Mouse (Mus musculus) T-helper 17 cell (primary cell): ENCODE data around the gene St3gal5.

Experiments used
- in situ Hi-C, 2 experiments: fragments of 300-600 bp; cut with MboI, MseI; formaldehyde crosslinking; loops; 1 replicate in 1 of 2; 2 replicates in 1 of 2; pipeline ENCODE4 v1.15.1; 2025; ENCODE audit warnings: high pct_unique_total_duplicates in 2 of 2

The St3gal5 gene

DNA sequence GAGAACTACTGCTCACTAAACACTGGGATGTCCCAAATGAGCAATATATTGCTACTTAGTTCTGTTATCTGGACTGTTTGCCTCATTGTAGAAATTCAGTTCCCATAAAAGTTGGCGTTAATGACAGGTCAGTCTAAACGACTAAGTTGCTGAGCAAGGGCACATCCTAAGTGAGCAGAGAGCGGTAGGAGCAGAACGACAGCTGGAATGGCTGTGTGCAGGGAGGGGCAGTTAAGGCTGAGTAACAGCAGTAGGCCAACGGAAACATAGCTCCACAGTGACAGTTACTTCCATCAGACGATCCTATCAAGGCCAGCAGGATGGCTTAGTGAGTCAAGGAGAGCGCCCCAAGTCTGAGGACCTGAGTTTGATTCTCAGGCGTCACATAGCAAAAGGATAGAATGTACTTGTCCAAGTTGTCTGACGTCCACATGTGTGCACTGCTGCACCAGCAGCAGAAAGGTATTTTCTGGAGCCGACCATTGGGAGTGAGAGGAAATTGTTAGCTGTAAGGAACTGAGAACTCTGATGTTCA lies 62.5 kb downstream of the St3gal5 start:
- in situ Hi-C loops, result loop anchor here (10.0 kb wide), 2 partner anchors 165 to 185 kb away; no protein-coding TSS in a partner anchor

DNA sequence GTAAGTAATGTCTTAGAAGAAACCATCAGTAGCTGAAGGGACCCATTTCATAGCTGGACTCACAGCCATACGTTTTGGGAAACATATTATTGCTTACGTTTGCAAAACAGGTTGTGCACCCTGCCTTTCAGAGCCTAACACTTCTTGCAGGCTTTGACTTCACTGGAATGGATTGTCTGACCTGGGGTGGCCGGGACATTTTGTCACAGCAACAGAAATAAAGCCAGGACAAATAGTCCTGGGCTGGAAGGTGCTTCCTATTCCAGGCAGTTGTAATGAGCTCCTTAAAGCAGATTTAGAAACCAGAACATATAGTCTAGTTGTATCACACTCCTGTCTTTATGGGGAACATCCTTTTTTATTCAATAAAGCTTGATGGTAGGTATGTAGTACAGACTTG lies 63.6 kb downstream of the St3gal5 start:
- in situ Hi-C loops, result loop anchor here (10.0 kb wide), 2 partner anchors 166 to 186 kb away; no protein-coding TSS in a partner anchor

DNA sequence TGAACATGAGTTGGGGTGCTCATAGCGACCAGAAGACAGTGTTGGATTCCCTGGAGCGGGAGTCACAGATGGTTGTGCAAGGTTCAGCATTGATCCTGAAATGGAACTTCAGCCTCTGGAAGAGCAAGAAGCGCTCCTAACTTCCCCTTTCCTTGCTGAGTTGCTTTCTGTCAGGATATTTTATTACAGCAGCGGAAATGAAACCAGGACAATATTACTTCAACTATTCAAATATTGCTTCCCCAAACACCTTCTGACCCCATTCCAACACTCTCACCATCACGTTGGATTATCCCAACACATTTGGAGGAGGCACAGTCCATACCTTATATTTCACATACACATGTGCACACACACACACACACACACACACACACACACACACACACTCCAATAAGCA lies 64.4 kb downstream of the St3gal5 start:
- in situ Hi-C loops, result loop anchor here (10.0 kb wide), 2 partner anchors 167 to 187 kb away; no protein-coding TSS in a partner anchor

DNA sequence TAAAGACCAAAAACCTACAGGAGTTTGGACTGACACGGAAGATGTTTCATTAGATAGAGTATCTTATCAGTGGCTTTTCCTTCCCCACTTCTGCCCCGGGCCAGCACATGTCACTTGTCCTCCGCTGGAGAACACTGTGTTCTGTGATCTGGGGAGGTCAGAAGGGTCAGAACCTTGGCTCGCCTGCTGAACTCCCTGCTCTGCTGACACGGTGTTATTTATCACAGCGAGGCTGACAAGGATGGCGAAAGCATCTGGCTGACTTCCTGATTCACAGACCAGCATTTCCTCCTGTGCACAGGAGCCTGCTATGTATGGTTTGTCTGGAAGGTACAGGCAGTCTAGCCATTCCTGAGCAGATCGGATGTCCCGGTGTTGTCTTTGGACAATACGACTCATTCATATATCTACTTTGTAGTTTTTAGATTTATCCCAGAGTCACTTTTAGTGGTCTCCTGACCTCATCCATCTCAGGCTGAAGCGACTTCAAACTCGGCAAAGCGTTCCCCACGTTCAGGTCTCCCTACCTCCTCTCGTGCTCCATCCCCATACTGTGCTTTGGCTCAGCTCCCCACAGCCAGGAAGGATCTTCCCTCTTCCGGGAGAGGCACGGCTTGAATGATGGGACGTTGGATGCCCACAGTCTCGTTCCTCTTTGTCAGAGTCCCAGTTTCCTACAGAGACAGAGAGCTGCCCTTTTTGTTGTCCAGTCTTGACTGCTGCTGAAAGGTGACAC lies 64.9 kb downstream of the St3gal5 start:
- in situ Hi-C loops, result loop anchor here (10.0 kb wide), 2 partner anchors 168 to 188 kb away; no protein-coding TSS in a partner anchor

DNA sequence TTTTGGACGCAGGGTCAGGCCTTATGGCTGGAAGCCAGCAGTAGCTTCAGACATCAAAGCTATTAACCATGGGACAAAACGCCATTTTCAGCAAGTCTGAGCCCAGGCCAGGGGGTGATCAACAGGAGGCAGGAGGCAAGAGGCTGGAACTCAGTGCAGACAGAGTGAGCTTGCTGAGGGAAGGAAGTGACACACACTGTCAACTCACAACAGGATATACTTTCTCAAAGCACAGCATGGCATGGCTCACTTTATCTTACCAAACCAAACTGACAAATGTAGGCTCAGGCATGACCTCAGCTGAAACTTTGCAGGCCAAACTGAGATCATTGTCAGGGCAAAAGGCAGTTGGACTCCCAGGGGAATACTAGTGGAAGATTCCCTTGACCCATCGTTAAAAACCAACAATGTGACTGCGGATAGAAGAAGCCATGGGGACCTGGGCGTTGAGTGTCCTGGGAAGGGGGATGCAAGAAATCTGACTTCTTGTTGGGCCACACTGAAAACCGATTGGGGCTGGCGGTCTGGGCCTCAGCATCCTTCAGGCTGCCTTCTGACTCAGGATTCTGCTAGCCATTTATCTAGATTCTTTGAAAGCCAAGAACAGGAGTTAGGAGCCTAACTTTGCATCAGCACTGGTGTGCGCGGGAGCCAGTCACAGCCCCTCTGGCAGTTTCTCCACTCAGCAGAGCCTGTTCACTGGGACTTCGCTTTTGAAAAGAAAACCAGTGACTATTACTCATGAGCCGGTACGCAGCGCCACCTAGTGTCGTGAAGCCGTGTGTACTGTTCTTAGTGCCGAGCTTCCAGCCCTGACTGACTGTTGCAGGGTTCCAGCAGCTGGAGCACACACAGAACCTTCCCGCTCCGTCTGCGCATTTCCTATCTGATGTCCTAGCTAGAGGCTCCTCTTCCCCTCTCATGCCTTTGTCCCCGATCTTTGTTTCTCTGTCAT lies 67.2 kb downstream of the St3gal5 start:
- in situ Hi-C loops, result loop anchor here (5.0 to 10.0 kb wide), 4 partner anchors 170 to 227 kb away; no protein-coding TSS in a partner anchor

DNA sequence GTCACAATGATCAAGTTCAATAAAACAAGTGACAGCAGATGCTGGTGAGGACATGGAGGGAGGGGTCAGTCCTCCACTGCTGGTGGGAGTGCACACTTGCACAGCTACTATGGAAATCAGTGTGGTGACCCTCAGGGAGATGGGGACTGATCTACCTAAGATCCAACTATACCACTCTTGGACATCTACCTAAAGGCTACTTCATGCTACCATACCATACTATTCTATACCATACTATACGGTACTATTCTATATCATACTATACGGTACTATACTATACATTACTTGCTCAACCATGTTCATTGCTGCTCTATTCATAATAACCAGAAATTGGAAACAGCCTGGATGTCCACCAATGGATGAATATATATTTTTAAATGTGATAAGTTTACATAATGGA lies 68.5 kb downstream of the St3gal5 start:
- in situ Hi-C loops, result loop anchor here (5.0 to 10.0 kb wide), 4 partner anchors 171 to 229 kb away; no protein-coding TSS in a partner anchor

DNA sequence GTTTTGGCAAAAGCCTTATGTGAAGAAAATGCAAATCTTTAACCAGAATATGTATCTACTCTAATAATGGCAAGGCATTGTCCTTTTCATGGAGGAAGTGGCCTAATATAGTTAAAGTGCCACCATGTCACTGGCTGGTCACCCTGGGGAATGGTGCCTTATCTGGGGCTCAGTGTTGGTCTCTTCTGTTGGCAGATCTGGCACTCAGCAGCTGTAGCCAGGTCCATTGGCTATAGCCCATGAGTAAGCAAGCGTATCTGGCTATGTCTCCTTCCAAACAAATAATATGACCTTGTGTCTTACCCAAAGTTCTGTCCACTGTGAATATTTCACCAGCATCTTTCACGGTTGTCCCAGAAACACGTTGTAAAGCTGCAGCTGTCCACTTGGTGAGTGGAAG lies 74.0 kb downstream of the St3gal5 start:
- in situ Hi-C loops, result loop anchor here in 1 of 2 experiments (5.0 kb wide), 1 partner anchor 49 kb away; no protein-coding TSS in a partner anchor

DNA sequence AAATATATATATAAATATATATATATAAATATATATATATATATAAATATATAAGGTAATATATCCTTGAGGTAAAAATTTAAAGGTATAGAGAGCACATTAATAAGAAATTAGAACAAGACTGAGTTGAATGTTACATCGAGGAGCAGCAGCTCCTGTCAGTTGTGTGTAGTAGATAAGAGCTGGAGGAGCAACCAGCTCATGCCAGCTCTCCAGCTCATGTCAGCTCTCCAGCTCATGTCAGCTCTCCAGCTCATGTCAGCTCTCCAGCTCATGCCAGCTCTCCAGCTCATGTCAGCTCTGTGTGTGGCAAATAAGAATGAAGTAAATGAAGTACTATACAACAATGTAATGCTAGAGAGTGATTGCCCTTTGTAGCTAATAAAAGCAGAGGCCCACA lies 76.0 kb downstream of the St3gal5 start:
- in situ Hi-C loops, result loop anchor here in 1 of 2 experiments (5.0 kb wide), 1 partner anchor 51 kb away; no protein-coding TSS in a partner anchor

DNA sequence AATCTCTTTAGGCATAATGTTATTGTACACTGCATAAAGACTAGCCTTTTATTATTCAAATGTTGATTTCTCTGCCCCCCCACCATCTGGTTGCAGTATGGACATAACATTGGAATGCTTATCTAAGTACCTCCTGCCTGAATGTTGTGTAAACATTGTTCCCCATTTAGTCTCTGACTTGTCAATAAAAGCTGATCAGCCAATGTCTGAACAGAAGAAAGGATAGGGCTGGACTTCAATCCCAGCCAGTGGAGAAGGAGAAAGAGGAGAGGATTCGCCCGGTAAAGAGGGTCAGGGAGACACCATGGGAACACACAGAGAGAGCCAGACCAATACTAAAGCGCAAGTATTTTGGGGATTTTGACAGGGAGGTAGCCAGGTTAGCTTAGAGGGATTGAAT lies 78.0 kb downstream of the St3gal5 start:
- in situ Hi-C loops, result no loop called here

DNA sequence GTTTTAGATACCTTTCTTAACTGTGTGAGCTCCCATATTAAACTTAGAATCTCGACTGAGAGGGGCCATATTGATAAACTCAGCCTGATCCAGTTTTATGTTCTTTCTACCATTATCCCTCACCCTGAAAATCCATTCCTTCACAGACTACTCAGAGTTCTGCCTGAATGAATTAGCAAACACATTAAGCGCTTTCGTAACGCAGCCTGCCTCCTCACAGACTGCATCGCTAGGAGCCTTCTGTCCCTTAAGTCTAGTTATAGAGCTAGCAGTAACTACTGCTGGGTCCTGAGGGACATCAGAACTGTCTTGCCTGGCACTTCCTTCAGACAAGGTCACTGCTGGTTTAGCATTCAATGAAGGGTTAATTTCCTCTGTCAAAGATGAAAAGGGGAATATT lies 78.6 kb downstream of the St3gal5 start:
- in situ Hi-C loops, result no loop called here

DNA sequence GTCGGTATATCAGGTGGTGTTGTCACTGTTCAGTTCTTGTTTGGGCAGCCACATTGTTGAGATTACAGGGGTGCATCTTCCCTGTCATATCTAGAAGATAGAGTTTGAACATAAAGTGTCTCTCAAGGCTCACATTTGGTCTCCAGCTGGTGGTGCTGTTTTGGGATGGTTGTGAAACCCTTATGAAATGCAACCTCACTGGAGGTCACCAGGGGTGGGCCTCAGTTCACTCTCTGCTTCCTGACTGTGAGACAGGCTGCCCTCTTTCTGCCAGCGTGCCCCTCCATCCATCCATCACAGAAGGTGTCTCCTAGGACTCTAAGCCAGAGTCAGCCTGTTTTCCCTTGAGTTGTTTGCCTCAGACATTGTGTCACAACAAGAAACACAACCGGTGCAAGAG lies 80.0 kb downstream of the St3gal5 start:
- in situ Hi-C loops, result no loop called here

DNA sequence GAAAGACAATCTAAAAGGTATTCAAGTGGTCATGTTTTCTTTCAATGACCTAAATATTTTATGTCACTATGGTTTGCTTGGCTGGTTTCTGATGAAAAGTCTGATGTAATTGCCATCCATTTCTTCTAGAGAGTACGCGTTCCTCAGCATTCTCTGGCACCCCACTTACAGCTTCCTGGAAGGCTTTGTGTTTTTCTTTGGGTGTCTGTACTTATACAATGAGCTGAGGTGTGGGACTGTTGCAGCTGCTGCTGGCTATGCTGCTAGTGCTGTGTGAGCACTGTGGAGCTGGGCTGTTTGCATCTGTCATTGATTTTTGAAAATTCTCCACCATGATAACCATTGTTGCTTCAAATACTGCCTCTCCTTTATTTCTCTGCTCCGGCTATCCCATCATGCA lies 81.6 kb downstream of the St3gal5 start:
- in situ Hi-C loops, result no loop called here

DNA sequence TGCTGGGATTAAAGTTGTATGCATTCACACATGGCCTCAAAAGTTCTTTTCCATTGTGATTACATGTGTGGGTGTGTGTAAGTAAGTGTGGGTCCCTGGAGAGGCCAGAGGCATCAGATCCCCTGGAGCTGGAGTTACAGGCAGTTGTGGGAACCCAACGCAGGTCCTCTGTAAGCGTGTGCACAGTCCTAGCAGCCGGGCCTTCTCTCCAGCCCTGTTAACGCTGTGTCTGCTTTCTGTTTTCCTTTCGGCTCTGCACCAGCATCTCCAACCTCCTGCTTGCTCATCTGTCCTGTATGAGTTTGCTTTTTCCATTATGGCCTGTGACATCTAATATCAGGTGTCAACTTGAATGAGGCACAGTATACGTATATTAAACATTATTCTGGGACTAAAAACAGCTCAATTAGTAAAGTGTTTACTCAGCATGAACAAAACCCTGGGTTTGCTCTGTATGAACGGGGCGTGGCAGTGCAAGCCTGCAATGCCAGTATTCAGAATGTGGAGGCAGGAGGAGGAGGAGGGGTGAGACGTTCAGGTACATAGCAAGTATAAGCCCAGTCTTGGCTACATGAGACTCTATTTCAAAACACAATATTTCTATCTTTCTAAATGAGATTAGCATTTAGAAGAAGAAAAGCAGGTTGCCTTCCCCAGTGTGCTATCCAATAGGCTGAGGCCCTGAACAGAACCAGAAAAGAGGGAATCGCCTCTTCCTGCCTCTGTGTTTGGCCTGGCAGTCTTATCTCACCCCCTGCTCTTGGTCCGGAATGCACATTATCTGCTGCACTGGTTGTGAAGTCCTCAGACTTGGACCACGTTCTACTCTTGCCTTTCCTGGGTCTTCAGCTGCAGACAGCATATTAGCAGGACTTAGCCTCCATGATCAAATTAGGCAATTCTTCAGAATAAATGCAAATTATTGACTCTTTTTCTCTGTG lies 82.4 kb downstream of the St3gal5 start:
- in situ Hi-C loops, result loop anchor here in 1 of 2 experiments (10.0 kb wide), 1 partner anchor 55 kb away; the partner anchor contains the start of gene Atoh8

DNA sequence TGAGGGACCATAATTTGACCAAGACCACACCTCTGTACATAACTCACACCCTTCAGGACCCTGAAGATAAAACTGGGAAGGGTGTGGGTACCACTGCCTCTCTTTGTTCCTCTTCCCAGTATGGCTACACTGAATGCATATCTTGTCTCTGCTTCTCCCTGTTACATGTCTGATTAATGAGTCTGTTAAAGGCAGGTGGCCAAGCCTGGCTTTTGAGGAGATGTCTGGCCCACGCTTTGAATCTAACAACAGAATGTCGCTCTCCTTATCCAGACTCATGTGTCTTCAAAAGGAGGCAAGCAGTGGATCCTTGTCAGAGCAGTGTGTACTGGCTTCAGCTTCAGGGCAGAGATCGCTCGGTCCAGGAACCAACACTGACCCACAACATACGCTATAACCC lies 87.2 kb downstream of the St3gal5 start:
- in situ Hi-C loops, result loop anchor here in 1 of 2 experiments (10.0 kb wide), 1 partner anchor 50 kb away; the partner anchor contains the start of gene Atoh8

DNA sequence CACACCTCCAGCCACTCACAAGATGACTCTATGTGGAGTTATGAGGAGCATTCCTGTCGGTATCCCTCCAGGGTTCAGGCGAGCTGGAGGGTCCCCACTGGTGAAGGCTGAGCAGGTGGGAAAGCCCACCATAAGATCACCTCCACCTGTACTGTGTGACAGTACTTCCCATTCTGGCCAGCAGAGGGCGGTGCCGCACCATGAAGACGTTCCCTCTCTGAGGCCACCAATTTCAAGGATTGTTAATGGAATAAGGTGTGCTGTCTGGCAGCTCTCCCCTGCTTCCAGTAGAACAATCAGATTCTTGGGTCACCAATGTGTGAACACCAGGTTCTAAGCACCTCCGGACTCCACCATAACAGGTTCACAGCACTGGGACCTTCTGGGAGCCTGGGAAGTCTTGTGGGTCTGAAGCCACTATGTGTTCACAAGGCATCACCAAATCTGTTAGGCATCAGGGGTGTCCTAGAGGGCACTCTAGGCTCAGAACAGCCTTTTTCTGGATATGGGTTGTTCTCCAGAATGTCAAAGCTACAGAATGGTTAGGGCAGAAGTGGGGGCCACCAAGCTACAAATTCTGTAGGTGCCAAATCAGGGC lies 88.6 kb downstream of the St3gal5 start:
- in situ Hi-C loops, result loop anchor here (5.0 to 10.0 kb wide), 3 partner anchors 49 to 76 kb away; partner anchors contain the start of gene Atoh8 (in 2 of the 2)

DNA sequence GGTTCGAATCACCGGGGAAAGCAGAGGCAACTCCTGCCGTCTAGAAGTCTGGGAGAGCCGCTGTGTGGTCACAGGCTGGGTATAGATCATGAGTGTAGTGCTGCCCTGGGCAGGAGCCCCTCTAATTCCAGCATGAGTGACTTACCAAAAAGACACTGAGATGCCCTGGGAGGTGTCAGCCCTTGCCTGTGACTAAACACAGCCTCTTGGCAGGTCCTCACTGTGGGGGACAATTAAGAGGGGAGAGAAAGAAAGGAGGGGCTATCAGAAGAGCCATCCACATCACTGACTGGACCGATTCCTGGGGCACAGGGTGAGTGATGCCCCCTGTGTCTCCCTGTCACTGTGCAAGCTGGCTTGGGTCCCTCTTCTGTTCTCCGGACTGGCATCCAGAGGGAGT lies 89.4 kb downstream of the St3gal5 start:
- in situ Hi-C loops, result loop anchor here (5.0 to 10.0 kb wide), 3 partner anchors 48 to 75 kb away; partner anchors contain the start of gene Atoh8 (in 2 of the 2)

DNA sequence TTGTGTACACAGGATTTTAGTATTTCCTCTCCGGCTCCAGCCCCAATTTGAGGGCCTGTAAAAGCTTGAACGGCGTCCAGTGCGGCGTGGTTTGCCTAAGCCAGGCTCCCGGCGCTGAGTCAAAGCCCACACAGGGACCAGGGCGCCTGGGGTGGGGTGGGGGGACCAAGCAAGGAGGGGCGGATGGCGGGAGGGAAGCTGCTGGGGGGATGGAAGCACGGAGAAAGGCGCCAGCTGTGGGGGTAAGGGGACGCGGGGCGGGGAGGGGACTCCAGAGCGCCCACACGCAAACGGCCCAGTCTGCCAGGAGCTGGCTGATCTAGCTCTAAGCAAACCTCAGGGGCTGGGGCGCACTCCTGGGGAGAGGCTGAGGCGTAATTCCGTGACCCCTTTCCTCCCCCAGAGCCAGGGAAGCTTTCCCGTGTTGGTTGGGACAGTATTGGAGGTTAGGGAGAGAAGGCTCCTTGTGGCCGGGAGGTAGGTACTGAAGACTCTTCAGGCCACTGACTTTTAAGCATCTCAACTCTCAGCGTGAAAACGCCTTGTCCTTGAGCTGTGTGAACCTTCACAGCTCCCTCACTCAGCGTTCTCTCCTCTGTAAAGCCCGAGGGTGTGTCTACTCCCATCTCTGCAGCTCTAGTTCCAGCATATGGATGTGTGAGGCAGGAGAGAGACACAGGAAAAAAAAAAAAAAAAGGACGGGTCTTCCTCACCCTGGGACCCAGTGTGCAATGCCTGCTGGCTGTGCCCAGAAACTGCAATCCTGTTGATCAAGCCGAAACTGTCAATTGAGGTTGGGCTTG lies 91.9 kb downstream of the St3gal5 start:
- in situ Hi-C loops, result loop anchor here (5.0 to 10.0 kb wide), 3 partner anchors 46 to 73 kb away; partner anchors contain the start of gene Atoh8 (in 2 of the 2)

DNA sequence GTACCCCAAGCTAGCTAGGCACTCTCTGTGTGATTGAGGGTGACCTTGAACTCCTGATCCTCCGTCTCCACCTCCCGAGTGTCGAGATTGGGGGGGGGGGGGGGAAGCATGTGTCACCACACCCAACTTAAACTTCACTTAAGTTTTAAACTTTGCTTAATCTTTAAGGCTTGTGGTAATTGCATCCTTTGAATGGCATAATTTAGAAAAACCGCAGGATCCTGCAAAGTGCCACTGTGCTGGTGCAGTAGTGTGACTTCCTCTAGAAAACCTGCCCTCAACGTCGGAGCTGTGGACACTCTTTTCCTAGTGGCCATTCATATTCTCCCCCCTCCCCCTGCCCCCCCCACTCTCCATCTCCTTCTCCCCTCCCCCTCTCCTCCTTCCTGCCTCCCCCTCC lies 92.7 kb downstream of the St3gal5 start:
- in situ Hi-C loops, result no loop called here

DNA sequence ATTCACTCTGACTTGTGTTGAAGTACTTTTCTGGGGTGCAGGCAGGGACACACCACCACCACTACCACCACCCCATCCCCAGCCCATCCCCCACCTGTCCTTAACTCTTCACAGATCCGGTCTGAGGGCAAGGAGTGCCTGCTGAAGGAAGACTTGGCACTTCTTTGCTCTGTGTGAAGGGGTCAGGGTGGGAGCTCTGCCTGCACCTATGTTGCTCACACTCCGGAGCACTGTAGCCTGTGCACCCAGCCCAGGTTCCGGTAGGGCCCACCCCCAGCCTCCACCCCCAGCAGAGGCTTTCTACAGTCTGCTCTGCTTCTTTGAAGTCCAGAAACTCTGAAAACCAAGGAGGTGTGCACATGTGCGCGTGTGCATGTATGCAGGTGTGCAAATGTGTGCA lies 93.2 kb downstream of the St3gal5 start:
- in situ Hi-C loops, result no loop called here
